Mouse (Mus musculus): ENCODE measurements around the gene Cdh9. TPM values are rescaled to one million over a fixed set of nuclear protein-coding genes. Genes with fewer than 3 reads are reported as not detected.

The Cdh9 gene
- polyA plus RNA-seq (2012; ENCODE audit: low replicate concordance): not detected in 2 replicates

GRCm38 (mm10) chr15:16728470-16729011, at the start of gene Cdh9:
Cdh9 (plus strand) TSS chr15:16728756.

All from leukemia stem cell, adult 10-12 weeks (primary cell).